Mouse (Mus musculus): ENCODE results near the gene Btg2.

DNA sequence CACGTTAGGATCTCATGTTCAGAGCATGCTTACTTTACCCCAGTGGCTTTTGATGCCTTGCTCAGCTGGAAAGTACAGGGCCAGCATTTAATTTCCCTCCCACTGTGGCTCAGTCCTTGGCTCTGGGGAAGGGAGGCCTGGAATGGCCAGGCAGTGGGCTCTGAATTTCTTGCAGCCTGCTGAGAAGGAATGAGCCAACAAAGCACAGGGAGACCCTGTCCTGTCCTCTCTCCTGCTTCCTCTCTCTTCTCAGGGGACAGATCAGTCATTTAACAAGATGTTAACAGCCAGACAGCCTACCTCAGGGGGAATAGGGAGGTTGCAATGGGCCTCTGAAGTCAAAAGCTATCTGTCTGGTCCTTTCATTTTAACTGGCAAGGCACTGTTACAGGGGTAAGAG, 36.6 kb downstream of the Btg2 start:
- TF ChIP-seq GATA1 (IDR thresholded peaks at IDR 0.05; ENCODE audit: borderline replicate concordance, low read length) (no peak), FLI1 (IDR thresholded peaks at IDR 0.05; ENCODE audit: low read length) (no peak)
